Mouse (Mus musculus) ES-Bruce4 (cell line): ENCODE data around the gene Klhdc8a. TPM values are rescaled to one million over a fixed set of nuclear protein-coding genes. Genes with fewer than 3 reads are reported as not detected.

Experiments used
- H3K27ac ChIP-seq: 2 replicates; pipeline ENCODE4 v1.5.1; 2012; ENCODE audit warnings: low read length, inconsistent platforms; ENCODE audit not compliant: insufficient read depth
- H3K27me3 ChIP-seq: 2 replicates; pipeline ENCODE4 v1.6.1; 2012; ENCODE audit warnings: mild to moderate bottlenecking, low read length, inconsistent platforms; ENCODE audit not compliant: control insufficient read depth, poor library complexity, insufficient read depth, severe bottlenecking
- H3K36me3 ChIP-seq: 2 replicates; pipeline ENCODE4 v1.6.1; 2012; ENCODE audit warnings: inconsistent platforms, mild to moderate bottlenecking, low read length, moderate library complexity; ENCODE audit not compliant: control insufficient read depth, poor library complexity, insufficient read depth, severe bottlenecking
- H3K4me1 ChIP-seq: one replicate; pipeline ENCODE4 v1.8.1; 2011; ENCODE audit warnings: low read length; ENCODE audit not compliant: control insufficient read depth, insufficient read depth
- H3K4me3 ChIP-seq: 2 replicates; pipeline ENCODE4 v1.5.1; 2011; ENCODE audit warnings: low read depth, mild to moderate bottlenecking, low read length
- H3K9ac ChIP-seq: 2 replicates; pipeline ENCODE4 v1.6.1; 2012; ENCODE audit warnings: low read depth, mild to moderate bottlenecking, inconsistent platforms; ENCODE audit not compliant: poor library complexity, severe bottlenecking
- H3K9me3 ChIP-seq: replicated peaks from 2 replicates; pipeline ENCODE4 v1.6.1; 2012; ENCODE audit warnings: mild to moderate bottlenecking, low read length, inconsistent platforms; ENCODE audit not compliant: control insufficient read depth, poor library complexity, insufficient read depth, severe bottlenecking
- CTCF ChIP-seq: IDR thresholded peaks from one replicate; pipeline ENCODE4 v1.8.1; 2011; ENCODE audit warnings: low read depth, low read length
- EP300 ChIP-seq: IDR thresholded peaks from 2 replicates; pipeline ENCODE4 v1.6.1; 2011; ENCODE audit warnings: low read depth, low read length; ENCODE audit not compliant: insufficient read depth
- POLR2A ChIP-seq: IDR thresholded peaks from one replicate; pipeline ENCODE4 v1.8.1; 2011; ENCODE audit warnings: low read length; ENCODE audit not compliant: insufficient read depth
- polyA plus RNA-seq: library from polyadenylated mRNA; stranded (reverse); fragments of >200 nt; gene quantifications from 2 replicates; pipeline ENCODE4 v1.2.4, GENCODE M21; 2011; ENCODE audit warnings: low read depth; ENCODE audit not compliant: missing spikeins, insufficient read depth, insufficient read length

Klhdc8a gene
- 0.60 and 0.72 TPM in 2 replicates for polyA plus RNA-seq

- Histone ChIP-seq H3K27ac (no peak within 1 kb of the TSS), H3K27me3 (peaks cover 2% of the 10 kb centered on the region; the same call in 1 of the 2 replicates), H3K9ac (peak within 1 kb of the TSS; percentile 63), H3K36me3 (no peaks in the 10 kb centered on the region), H3K9me3 (no peaks in the 10 kb centered on the region), H3K4me1 (peaks cover under 1% of the 10 kb centered on the region), H3K4me3 (peak within 1 kb of the TSS; percentile 52)
- no peak for TF ChIP-seq EP300
- TF ChIP-seq POLR2A: no peak
- no peak for TF ChIP-seq CTCF
Observed at GRCm38 (mm10) chr1:132298425-132298800, at the start of gene Klhdc8a. Gene Klhdc8a (plus strand): TSS chr1:132298626.

DNA sequence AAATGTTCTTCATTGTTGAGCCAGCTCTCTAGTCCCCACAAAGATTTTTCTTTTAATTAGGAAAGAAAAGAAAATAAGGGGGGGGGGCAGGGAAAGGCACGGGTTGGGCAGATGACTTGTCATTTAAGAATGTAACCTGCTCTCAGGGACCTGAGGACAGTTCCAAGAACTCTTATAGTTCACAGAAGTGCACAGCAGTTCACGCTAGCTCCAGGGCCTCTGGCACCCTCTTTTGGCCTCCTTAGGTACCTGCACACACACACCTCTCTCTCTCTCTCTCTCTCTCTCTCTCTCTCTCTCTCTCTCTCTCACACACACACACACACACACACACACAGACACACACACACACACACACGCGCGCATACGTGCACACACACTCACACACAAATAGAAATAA, 44.0 kb upstream of the Klhdc8a start:
- Histone ChIP-seq H3K36me3 (no peaks in the 10 kb centered on the region), H3K27ac (no peak overlapping the region), H3K9ac (no peak overlapping the region), H3K4me3 (no peak overlapping the region), H3K9me3 (no peaks in the 10 kb centered on the region), H3K27me3 (no peaks in the 10 kb centered on the region), H3K4me1 (no peaks in the 10 kb centered on the region)
- TF ChIP-seq POLR2A (no peak), CTCF (peak; percentile 60), EP300 (no peak)

DNA sequence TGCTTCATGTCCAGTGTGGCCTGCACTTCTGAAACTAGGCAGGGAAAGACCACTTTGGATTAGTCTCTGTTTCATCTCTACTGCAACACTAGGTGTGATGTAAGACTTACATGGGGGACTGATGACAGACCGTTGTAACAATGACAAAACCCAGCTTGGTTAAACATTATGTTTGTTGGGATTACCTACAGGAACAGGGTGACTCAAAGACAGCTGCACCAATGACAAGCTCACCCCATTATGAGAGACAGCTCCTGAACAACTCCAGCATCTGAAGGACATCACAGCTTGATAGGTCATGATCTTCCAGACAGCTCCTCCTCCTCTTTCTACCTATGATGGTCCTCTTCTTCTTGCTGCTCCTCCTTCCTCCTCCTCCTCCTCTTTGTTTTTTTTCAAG, 38.1 kb upstream of the Klhdc8a start:
- Histone ChIP-seq H3K36me3 (no peaks in the 10 kb centered on the region), H3K9ac (no peak overlapping the region), H3K9me3 (no peaks in the 10 kb centered on the region), H3K27me3 (no peaks in the 10 kb centered on the region), H3K27ac (no peak overlapping the region), H3K4me1 (peaks cover 2% of the 10 kb centered on the region), H3K4me3 (no peak overlapping the region)
- TF ChIP-seq POLR2A: no peak
- TF ChIP-seq EP300: no peak
- no peak for TF ChIP-seq CTCF

DNA sequence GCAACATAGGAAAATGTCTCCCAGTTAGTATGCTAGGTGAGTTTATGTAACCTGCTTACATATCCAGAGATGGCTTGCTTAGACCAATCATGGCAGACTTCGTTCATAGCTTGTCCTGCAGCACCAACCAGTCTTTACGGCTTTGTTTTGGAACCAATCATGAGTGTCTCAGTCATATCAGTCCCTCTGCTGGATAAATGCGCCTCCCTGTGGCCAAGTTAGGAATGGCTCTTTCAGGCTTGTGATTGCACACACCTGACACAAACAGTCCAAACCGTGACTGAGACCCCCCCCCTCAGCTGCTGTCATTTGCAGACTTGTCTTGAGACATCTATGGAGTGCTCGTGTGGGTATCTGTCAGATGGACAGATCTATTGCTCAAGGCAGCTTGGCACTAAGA, 37.4 kb upstream of the Klhdc8a start:
- Histone ChIP-seq H3K9ac (no peak overlapping the region), H3K27me3 (no peaks in the 10 kb centered on the region), H3K4me1 (peaks cover 4% of the 10 kb centered on the region), H3K4me3 (no peak overlapping the region), H3K9me3 (no peaks in the 10 kb centered on the region), H3K36me3 (no peaks in the 10 kb centered on the region), H3K27ac (no peak overlapping the region)
- TF ChIP-seq EP300 (no peak), CTCF (peak; percentile 59)

DNA sequence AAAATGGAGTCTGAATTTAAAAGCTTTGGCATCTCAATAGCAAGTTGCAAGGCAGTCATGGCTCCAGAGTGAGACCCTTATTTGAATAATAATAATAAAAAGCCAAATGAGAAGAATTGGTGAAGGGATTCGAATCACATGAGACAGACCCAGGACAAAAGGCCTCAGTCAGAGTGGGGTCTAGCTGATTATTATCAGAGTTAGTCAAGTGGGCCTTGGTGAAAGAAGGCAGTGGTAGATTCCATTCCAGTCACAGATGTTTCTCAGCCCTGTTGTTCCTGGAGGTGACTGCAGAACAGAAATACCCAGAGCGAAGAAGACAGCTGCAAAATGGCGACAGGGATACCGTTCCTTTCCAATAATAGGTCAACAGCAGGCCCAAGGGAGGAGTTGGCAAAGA, 34.8 kb upstream of the Klhdc8a start:
- Histone ChIP-seq H3K4me3 (peak overlapping the region; percentile 1; the same call in 1 of the 2 replicates), H3K9me3 (no peaks in the 10 kb centered on the region), H3K27ac (peak overlapping the region; percentile 92), H3K9ac (peak overlapping the region; percentile 33), H3K27me3 (no peaks in the 10 kb centered on the region), H3K36me3 (no peaks in the 10 kb centered on the region), H3K4me1 (peaks cover 10% of the 10 kb centered on the region)
- peak; percentile 17; the same call in 1 of the 2 replicates for TF ChIP-seq EP300
- TF ChIP-seq CTCF: no peak
- no peak for TF ChIP-seq POLR2A

DNA sequence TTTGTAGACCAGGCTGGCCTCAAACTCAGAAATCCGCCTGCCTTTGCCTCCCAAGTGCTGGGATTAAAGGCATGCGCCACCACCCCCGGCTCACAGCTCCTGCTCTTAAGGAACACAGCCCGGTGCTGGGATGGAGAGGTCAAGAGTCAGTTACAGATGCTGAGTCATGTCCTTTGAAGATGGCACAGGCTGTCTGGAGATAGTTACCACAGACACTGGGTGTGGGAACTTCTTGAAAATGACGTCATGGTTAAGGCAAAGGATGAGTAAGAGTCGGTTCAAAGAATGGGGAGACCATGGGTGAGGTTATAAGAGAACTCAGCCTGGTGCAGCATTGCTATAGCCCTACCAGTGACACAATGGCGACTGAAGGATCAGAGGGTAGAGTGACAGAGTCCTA, 33.8 kb upstream of the Klhdc8a start:
- H3K9ac ChIP-seq: peak overlapping the region; percentile 33
- no peaks in the 10 kb centered on the region for H3K9me3 ChIP-seq
- H3K27ac ChIP-seq: peak overlapping the region; percentile 92
- no peaks in the 10 kb centered on the region for H3K36me3 ChIP-seq
- no peak overlapping the region for H3K4me3 ChIP-seq
- H3K27me3 ChIP-seq: no peaks in the 10 kb centered on the region
- TF ChIP-seq EP300 (peak; percentile 78), CTCF (no peak)
- H3K4me1 ChIP-seq: peaks cover 10% of the 10 kb centered on the region
